Mouse (Mus musculus) right cerebral cortex, adult 18-20 months (tissue): ENCODE results near the gene Eif4g1.

Experiments
- DNase-seq: peaks from one replicate; pipeline ENCODE4 v3.0.0; 2022; ENCODE audit warnings: mixed read lengths

Eif4g1 gene

GRCm38 (mm10) chr16:20730293-20730711 lies 62.2 kb downstream of the Eif4g1 start:
- DNase-seq, result no peak

DNA sequence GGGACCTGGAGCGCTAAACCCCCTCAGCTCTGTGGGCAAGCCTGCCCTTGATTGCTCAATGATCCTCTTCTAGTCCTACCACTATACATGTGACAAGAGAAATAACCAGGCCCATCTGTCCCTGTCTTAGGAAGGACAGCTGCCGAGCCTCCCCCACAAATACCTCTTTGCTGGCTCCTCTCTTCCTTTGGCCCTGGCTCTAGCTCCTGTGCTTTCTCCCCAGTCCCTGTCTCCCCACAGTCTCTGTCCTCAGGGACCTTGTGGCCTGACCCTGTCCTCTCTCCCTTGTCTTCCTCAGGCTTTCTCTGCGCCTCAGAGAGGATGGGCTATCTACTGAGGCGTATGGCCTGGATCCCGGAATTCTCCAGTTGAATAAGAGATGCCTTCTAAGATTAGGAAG lies 63.6 kb downstream of the Eif4g1 start:
- peak; percentile 67 for DNase-seq

DNA sequence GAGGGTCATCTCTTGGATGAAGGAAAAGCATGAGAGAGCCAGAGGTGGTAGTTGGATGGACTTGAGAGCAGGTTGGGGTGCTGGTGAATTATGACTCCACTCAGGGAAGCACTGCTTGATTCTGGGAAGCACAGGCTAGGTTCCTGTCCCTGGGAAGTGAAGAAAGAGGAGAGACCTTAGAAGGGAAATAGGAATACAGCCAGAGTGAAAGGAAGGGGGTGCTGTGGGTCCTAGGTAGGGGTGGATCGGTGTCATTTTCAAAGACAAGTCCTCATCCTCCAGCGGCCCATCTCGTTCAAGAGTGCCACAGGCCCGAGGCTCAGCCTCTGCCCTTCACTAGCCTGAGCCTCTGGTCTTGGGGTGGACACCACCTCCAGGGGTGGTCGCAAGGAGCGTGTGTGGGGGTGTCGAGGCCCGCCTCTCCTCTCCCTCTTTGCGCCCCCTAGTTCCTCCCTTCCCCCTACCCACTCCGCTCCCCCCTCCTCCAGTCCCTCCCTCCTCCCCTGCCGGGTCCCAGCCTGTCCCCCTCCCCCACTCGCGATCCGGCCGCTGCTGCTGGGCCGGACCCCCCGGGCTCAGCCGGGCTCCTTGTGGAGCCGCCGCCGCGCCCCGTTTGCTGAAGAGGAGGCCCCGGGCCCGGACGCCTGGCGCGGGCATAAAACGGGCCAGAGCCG lies 64.3 kb downstream of the Eif4g1 start:
- DNase-seq, result no peak

DNA sequence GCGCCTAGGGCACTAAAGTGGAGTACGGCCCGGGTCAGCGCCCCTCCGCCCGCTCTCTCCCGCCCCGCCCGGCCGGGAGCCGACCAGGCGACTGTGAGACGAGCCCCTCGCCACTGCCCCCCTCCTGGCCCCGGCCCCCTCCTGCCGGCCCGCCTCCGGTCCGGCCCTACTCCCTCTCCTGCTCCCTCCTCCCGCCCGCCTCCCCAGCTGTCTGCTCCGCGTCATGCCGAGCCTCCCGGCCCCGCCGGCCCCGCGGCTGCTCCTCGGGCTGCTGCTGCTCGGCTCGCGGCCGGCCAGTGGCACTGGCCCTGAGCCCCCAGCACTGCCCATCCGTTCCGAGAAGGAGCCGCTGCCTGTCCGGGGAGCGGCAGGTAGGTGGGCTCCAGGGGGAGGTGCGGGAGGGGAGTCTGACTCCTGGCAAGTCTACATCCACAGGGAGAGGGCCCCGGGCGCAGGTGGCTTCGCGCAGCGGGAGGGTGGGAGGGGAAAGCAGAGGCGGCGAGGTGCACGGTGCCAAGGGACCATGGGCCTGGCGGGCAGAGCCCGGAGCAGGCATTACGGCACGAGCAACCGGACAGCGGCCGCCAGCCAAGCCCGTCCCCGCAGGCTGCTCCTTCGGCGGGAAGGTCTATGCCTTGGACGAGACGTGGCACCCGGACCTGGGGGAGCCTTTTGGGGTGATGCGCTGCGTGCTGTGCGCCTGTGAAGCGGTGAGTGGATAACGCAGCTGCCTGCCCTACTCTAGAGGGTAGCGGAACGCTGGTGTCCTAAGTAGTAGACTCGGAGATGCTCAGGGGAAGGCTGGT lies 65.0 kb downstream of the Eif4g1 start, which contains the start of gene Chrd:
Gene Chrd (plus strand): TSS at position 203 of the 806 bp plus-strand sequence.
- DNase-seq, result peak; percentile 65

DNA sequence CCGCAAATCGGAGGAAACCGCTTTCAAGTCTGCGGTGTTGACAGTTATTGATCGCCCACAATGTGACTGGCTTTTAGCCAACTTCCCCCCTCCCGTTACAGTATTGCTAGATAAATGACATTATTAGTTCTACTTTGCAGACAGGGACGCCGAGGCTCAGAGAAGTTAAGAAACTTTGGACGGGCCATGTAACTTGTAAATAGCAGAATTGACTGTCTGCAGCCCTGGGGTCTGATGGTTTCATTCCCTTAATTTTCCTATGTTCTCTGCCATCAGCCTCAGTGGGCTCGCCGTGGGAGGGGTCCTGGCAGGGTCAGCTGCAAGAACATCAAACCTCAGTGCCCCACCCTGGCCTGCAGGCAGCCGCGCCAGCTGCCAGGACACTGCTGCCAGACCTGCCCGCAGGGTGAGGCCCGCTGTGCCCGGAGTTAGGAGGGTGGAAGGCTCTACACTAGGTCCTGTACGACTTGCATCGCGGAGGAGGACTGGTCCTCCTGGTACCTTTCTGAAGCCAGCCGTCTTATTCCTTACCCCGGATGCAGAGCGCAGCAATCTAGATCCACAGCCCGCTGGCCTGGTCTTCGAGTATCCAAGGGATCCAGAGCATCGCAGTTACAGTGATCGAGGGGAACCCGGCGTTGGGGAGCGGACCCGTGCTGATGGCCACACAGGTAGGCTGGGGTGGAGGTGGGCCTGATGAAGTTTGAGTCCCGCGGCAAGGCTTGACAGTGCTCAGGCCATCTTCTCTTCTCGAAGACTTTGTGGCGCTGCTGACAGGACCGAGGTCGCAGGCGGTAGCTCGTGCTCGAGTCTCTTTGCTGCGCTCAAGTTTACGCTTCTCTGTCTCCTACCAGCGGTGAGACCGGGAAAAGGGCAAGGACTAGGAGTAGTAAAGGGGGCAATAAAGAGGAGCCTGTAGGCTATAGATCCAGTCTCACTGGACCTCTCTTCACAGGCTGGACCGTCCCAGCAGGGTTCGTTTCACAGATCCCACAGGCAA lies 65.9 kb downstream of the Eif4g1 start, which contains the start of gene Thpo:
Gene Thpo (minus strand): TSS at position 781 of the 1,000 bp plus-strand sequence.
- DNase-seq, result no peak

DNA sequence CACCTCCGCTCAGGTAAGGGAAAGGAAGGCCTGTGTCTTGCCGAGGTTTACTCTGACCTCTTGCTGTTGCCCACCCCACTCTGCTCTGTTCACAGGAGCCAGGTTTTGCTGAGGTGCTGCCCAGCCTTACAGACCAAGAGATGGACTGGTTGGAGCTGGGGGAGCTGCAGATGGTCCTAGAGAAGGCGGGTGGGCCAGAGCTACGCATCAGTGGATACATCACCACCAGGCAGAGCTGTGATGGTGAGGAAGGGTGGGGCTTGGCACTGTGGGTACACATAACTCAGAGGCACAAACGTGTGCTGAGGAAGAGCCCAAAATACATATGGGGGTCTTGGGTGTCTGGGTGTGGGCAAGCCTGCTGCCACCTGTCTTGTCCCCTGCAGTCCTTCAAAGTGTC lies 67.5 kb downstream of the Eif4g1 start:
- no peak for DNase-seq

DNA sequence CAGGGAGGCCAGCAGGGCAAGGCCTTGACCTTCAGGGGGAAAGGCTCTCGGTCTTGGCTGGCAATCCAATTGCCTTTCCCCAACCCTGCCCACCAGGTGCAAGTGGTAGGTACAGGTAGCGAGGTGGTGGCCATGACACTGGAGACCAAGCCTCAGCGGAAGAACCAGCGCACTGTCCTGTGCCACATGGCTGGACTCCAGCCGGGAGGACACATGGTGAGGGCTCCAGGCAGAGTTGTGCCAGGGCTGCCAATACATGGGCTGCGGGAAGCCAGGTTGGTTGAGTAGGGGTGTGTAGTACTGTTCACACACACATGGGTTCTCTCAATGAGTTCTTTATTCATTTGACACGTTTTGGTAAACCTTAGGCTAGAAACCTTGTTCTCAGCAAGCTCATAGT lies 68.1 kb downstream of the Eif4g1 start:
- no peak for DNase-seq

- DNase-seq, result no peak
Measured at GRCm38 (mm10) chr16:20736823-20737222, 68.7 kb downstream of the Eif4g1 start.

GRCm38 (mm10) chr16:20739845-20740244 lies 71.7 kb downstream of the Eif4g1 start:
- no peak for DNase-seq
